Mouse (Mus musculus) right cerebral cortex, postnatal 4 days (tissue): Measurements from ENCODE around the gene Enox1.
A peak's percentile ranks its signal among the peaks of the same experiment; 100 is the strongest.

Experiments used
- DNase-seq: peaks from one replicate; pipeline ENCODE4 v3.0.0-alpha.2; 2022

Gene Enox1

DNA sequence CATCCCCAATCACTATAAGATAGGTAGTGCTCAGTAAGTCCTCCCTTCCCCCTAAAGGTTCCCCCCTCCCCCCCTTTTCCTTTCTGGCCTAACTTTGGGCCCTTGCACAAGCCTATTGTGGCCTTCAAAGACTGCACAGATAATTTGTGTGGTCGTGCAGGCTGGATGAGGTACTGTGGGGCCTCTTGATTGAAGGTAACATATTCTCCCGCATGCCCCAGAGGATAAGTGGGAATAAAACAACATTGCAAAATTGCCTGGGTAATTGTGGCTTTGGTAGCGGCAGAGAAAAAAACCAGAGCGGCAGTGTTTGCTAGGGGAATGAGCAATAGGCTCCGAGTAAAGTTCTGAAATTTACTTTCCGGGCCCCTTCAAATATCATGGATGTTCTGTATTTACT lies 425.1 kb downstream of the Enox1 start:
- DNase-seq: no peak

DNA sequence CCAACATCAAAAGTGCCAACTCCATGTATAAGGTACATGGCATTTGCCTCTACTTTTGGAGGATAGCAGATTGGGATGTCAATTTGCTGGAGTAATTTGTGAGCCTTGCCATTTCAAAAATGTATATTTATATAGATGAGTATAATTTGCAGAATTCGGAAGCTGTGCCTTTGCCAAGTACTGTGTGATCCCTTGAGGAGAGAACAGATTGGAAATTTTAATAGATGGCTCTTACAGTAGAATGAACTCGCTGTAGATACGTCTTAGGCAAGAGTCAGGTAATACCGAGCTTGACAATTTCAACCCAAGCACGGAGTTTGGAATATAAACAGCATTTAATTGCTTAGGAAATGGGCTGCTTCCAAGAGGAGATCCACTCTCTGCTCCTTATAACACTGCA lies 427.9 kb downstream of the Enox1 start:
- no peak for DNase-seq

DNA sequence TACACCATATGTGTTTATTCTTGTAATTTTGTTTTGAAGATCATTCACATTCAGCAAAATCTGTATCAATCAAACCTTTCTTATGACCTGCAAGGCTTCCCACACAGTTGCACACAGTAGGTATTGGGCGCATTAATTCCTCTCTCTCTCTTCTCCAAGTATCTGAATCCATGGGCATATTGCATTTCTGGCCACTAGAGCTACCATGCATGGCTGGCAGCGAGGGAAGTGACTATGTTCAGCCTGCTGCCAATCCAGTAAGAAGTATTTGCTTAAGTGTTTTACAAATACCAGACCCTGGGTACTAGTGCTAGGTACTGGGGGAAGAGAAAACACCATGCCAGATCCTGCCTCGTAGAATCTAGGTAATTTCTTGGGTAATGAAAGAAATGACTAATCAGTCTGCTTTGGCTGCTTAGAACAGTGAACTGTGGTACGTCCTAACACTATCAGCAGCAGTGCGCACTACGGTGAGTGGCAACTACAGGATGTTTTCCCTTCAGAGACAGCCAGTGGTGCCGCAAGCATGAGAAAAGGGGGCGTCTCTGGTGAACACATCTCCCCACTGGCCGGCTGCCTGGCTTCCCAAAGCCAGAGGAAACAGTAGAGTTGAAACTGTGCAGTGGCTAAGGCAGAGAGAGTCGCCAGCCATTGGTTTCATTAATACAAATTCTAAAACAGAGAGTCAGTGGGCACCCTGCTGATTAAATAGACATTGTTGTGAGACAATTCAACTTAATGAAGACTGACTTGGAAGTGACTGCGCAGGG lies 428.7 kb downstream of the Enox1 start:
- DNase-seq: no peak

DNA sequence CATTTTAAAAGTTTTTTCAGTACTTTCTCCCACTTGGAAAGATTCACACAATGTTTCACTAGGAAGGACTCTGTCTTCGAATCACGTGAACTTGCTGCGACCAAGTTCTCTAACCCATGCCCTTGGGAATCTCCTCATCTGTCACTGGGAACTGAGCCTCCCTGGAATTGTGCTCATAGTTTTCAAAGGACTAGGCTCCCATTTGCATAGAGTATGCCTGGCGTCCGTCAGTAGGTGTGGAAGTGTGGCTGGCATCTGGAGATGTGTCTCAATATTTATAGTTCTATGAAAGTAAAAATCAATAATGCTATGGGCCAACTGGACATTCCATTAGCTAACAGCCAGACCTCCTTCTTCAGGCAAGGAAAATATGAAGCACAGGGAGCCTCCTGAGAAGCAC lies 429.5 kb downstream of the Enox1 start:
- DNase-seq: no peak

DNA sequence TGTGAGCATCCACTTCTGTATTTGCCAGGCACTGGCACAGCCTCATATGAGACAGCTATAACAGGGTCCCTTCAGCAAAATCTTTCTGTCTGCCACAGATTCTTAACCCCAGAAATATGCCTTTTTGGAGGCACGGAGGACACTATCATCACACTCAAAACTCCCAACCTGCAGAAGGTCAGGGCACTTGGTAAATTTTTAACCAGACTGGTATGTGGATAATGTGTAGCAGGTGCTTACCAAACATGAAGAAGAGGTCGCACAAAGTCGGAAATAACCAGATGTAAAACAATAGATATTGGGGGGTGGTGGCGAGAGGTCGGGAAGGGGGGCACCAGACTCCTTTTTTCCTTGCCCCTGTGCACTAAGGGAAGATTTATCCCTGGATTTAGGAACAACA lies 430.6 kb downstream of the Enox1 start:
- no peak for DNase-seq

DNA sequence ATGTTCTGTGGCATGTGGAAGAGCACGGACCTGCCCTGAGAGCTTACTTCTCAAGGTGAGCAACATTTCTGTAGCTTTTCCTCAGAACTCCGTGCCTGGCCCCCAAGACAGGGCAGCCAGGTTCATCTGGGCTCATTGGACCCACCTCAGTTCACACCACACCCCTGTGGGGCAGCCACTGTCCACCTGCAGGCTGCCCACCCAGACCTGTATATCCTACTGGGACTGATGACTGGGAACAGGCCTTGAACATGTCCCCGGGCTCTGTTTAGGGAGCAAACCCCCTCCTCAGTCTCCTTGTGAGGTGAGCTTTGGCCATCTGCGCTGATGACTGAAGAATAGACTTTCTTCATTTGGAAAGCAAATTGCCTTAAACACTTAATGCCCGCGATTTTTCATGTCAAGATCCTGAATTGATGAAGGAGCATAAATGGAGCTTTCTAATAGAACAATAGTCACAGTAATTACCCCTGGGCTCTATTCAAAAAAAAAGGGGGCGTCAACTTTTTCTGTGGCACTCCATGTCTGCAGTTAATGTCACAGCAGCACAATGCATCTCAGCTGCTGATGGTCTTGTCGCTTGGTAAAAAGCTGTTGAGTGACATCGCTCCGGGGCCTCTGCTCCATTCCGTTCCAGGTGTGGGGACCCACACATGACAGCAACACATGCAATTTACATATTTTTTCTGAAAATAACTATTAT lies 436.7 kb downstream of the Enox1 start:
- DNase-seq: no peak

DNA sequence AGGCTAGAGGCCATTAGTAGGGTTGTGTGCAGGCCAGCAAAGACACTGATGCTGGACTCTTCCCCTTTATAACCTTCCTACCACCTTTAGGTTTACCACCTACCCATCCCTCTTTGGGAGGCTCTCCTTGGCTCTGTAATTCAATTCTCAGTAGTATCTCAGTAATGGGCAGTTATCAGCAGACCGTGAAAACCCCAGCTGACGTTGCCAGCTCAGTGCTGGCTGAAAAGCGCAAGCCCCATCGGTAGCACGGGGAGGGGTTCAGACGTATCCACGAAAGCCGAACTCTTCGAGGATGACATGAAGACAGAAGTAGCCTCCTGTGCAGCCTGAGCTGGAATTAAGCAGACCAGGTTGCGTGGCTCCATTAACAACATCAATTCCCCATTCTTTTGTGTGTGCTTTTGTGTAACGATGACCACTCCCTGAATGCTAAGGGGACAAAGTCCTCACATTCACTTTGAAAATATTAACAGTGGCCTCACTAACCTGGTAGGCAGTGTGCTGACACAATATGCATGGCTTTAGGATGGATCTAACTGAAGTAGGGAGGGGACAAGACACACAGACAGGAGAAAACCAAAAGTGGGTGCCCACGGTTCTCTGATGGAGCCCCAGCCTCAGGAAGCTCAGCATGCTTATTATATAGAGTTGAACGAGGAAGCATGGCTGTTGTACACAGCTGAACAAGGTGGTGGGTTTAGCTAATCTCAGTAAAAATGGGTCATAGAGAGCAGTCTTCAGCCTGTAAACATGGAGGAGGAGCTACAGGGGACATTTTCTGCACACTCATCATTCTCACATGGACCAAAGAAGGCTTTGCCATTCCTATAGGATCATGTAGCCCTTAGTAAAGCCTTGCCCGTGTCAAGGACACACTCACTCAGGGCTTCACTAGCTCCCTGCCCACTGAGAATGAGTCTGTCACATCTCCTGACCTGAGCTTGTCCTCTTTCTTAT lies 439.9 kb downstream of the Enox1 start:
- no peak for DNase-seq

DNA sequence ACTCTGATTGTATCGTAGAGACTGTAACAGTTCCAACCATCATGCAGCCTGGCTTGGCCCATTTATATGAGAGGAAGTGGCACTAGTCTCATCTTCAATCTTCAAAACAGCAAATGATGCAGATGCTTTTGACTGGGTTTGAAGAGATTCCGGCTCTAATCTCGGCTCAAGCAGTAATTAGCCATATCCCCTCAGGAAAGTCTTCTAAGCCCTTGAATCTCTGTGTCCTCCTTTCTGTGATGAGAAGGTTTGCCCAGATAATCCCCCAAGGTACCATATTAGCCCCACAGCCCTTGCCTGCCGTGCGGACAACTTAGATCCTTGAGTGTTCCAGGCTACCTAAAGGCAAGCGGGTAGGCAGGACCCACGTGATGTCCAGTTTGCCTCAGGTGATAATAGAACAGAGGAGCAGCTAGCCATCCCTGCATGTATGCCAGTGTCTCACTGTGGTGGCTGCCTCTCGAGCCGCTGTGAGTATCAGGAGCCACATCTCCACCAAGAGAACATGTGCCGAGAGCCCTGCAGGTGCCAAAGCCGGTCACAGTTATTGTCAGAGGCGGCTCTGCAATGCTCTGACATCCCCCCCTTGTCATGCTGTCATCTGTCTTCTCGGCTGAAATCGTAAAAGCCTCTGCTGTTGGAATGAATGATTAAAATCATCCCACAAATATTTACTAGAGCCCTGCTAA lies 442.6 kb downstream of the Enox1 start:
- no peak for DNase-seq

DNA sequence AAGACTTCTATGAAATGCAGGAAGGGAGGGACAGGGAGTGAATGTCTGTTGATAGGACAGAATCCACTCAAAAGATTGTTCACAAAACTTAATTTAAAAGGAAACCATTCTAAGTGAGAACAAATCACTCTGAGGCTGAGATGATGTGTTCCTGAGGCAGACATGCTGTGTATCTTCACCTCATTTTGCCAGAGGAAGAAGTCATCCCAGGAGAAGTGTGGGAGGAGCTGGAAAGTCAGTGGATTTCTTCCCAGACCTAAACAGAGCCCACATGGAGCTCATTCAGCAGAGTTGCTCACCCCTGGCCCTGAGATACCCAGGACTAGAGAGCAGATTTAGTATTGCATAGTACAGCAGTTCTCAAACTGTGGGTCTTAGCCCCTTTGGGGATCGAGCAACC lies 444.2 kb downstream of the Enox1 start:
- no peak for DNase-seq

DNA sequence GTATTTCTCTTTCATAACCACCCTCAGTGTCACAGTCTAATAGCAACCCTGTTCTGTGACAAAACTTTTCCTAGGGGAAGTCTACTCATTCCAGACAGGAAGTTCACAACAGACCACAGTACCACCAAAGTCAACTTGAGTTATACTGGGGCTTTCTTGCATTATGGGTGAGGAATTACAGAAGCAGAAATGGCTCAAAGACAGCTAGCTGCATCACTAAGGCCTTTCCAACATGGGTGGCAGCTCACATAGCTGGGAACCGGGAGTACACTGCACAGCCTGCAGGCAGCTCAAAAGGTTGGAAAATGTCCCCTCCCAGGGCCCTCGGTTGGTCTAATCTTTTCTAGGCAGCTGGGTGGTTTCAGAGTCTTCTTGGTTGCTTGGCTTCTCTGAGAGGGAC lies 444.9 kb downstream of the Enox1 start:
- no peak for DNase-seq

DNA sequence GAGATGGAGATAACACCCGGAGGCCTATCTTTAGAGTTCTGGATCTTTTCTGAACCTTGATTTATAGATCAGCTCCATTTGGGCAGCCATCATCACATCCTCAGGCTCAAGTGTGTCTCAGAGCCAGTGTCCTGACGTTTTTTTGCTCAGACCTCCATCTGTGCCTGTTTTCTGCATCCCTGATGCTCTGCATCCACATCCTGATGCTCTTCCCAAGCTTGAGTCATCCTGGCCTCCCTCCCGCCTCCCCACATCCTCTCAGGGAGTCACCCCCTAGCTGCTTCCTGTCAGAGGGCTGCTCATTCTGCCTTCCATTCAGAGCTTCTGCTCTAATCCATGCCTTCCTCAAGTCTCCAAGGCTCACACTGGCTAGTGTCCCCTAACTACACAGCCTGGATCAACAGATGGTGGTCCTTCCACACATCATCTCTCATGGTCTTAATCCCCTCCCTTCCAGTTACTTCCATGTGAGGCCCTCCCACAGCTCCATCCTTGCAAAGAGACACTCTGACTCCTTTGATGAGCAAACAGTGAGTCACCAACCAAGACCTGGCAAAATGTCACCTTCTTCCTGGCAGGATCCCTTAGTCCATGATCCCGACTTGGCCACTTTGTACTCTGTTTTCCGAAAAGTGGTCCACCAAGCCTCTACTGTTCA lies 451.7 kb downstream of the Enox1 start:
- DNase-seq: no peak

DNA sequence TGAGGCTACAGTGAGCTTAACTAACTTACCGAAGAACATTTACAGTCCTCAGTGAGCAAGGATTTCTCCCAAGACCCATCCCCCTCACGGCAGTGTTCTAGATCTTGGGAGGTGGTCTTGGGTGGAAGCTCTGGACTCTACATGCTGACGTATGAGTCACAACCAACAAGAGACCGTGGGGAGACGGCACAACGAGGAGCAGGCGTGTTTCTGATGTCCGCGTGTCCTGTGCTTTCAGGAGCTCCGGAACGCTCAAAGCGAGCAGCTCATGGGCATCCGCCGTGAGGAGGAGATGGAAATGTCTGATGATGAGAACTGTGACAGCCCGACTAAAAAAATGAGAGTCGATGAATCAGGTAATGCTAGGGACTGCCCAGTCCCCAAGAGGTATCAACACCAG lies 458.6 kb downstream of the Enox1 start:
- DNase-seq: no peak

DNA sequence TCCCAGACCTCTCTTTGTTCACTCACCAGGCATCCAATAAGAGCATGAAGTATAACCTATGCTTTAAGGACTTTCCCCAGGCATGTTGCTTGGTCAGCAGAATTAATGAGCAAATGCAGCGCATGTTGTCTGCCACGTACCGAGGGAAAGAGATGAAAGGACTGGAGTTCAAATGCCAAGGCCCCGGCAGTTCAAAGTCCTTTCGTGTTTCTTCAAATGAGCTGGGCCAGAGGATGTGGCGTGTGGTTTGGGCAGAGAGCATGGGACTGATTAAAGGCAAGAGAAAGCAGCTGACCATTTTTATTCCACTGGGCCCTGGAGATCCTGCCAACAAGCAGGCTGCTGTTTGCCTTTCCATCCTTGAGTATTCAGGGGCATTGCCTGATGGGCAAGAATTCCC lies 460.7 kb downstream of the Enox1 start:
- no peak for DNase-seq

DNA sequence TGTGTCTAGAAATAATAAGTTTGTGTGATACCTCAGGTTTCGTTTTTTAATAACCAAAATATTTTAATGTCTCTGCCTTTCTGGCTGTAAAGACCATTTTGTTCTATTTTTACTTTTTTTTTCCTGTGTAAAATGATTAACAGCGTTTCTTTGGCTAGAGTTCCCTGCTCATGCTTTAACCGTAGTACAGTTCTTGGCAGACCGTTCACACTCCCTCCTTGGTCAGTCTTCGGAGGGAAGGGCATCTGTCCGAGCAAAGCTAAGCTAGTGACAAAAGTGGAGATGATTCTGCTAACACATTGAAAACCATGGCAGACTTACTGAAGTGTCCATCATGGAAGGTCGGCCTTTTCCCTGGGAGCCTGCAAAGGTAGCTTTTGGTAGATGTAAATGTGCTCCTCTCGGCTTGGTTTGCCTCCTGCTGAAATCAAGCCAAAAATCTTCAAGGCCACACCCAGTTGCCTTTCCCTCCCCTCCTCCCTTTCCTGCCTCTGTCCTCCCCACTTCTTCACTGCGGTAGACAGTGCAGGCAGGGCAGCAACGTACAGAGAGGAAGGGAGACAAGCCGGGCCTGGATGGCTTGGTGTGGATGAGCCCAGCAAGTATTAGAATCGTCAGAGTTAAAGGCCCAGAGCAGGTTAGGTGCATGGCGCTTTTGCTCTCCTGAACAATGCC lies 461.7 kb downstream of the Enox1 start:
- no peak for DNase-seq

DNA sequence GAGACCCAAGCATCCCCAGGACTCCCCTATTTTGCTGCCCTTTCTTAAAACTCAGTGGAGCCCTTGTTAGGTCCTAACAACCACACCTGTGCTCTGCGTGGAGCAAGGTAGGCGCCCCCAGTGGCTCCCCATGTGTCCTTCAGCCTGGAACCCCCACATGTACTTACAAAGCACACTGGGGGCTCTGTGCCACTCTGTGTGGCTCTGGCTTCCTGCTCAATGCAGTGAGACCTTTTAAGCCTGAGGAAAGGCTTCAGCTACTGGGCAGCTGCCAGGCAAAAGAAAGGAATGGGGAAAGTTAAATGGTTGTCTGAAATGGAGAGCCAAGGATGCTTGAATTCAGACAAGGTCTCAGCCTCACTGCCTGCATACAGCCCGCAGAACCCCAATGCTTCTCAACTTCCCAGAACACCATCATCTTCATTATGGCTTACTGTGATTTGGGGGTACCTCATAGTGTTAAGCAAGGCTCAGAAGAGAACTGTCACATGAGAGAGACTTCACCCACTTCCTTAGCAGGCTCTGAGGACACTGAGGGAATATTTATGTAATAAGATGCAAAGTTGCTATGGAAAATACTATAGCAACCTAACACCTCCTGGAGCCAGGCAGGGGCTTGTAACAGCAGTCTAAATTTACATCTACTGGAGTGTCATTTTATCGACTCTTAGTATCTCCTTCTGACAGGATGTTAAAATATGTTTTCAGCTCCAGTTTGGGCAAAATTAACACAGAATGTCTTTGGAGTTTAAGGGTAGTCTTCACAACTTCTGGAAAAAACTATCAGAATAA lies 465.1 kb downstream of the Enox1 start:
- DNase-seq: peak; percentile 48

DNA sequence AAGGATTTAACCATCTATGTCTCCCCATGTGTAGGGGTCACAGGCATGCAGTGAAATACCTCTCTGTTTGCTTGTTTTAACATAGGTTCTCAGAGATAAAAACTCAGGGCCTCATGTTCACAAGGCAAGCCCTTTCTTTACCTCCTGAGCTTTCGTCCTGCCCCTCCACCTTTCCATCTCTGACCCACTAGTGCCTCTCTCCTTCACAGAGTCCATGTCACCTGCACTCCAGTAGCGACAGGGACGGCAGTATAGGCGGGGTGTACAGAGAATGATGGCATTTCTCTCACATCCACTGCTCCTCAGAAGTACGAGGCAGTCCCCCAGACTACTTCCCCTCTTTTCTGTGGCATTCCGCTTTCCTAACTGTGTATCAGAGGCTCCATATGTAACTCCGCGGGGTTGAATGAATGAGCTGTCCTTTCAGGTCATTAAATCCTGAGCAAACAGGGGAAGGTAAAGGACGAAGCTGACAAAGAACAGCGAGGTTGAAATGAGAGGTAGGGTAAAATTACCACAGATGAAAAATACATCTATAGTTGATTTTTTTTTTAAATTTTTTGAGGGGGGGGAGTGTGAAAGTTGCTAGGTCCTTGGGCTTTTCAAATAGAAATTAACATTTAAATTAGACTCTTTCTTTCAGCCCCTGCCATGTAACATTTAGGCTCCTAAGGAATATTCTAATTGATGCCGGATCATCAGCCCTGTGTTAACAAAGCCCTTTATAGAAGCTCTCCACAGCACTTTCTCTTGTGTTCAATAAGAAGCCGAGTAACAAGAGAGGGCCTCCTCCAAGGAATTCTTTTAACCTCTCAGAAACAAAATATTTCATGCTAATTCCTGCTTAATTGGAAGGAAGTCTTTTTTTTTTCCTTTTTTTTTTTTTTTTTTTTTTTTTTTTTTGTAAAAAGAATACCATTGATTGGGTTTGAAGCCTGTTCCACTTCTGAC lies 470.3 kb downstream of the Enox1 start:
- DNase-seq: no peak

DNA sequence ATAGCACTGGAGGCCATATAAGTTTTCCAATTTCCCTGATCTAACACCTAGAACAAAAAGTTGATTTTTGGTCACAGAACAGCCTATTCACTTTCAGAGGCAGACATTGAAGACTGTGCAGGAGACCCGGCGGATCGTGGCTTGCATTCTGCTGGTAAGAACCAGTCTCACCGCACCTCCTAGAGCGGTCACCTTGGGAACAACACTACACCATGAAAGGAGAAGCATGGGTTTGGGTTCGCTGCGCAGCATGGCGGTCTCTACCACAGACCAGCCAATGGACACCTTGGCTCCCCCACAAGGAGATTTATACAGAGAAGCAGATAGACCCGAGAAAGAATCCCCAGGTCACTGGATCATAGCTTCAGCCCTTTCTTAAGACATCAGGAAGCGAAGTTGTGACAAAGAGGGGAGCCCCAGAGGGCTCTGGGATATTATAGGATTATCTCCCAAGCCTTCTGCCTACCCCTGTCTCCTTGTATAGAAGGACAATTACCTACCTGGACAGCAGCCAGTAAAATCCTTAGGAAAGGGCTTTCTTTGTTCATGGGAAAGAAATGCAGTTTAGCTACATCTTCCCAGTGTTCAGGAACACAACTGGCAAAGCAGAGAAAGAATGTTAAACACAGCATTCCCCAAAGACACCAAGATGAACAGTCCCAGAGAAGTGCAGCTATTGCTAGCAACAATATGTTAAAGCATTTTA lies 476.1 kb downstream of the Enox1 start:
- no peak for DNase-seq

DNA sequence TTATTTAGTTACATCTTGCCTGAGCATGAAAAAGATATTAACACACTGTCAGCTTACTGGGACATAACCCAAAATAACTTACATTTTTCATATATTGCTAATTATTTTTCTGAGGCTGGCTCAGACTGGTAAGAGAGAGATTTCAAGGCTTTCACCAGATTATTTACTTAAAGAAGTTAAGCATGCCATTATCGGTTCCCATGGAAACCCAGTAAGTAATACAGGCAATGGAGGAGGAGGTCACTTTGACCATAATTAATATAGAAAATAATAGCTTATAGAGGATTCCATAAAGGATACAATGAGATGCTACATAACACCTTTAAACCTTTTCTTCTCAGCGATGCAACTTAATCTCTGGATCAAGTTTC lies 476.6 kb downstream of the Enox1 start:
- DNase-seq: no peak

DNA sequence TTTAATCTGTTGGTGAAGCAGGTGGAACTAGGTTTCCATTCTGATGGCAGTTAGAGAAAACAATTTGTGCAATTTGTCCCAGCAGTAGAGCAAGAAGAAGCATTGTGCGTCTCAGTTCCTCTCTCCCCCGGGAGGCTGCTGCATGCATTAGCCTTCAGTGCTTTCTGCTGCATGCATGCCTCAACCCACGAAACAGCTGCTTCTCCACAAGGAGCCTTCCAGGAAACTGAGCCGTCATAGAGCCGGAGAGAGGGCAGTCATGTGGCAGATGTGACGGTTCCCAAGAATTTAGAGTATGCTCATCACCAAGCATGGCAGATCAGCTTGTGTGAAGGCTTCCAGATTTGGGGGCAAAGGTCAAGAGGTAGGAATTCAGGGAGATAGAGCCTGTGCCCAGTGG lies 480.4 kb downstream of the Enox1 start:
- DNase-seq: no peak
